Mouse (Mus musculus): ENCODE measurements around the gene Gm20388. TPM values are rescaled to one million over a fixed set of nuclear protein-coding genes. Genes with fewer than 3 reads are reported as not detected.
A peak's percentile ranks its signal among the peaks of the same experiment; 100 is the strongest.

Gene Gm20388
- polyA plus RNA-seq, 1 experiment, result 18.7 TPM

DNA sequence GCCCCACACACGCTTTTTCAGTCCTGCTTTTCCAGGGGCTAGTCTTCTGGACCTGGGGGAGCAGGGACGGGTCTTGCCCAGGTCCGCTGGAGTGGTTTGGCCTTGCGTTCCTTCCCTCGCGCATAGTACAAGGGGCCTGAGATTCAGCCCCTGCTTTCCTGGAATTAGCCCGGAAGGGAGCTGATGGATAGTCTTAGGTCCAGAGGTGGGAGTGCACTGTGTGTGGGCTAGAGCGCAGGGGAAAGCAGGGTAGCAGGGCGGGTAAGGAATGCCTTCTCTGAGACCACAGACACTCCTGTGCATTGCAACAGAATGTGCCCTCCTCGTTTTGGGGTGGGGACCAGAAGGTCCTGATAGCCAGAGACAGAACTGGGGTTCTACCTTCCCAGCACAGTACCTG is 2666.5 kb downstream of the Gm20388 start:
- Histone ChIP-seq H3K4me1 (ENCODE audit: control insufficient read depth, insufficient read depth, low read length) (peaks cover 15% of the 10 kb centered on the region), H3K27me3 (ENCODE audit: control insufficient read depth, insufficient read depth, low read length) (no peaks in the 10 kb centered on the region), H3K27ac (ENCODE audit: insufficient read depth, low read length) (no peak overlapping the region), H3K4me3 (replicated peaks; ENCODE audit: insufficient read depth, low read depth, low read length) (peak overlapping the region; percentile 86)
- TF ChIP-seq CTCF (IDR thresholded peaks at IDR 0.05; ENCODE audit: borderline replicate concordance, insufficient read depth, low read depth, low read length), result no peak
- TF ChIP-seq POLR2A (IDR thresholded peaks at IDR 0.05; ENCODE audit: borderline replicate concordance, insufficient read depth, low read length), result no peak
- DNase-seq, result no peak
- WGBS, result 41% methylated on average over 10 of the region's 10 CpGs

DNA sequence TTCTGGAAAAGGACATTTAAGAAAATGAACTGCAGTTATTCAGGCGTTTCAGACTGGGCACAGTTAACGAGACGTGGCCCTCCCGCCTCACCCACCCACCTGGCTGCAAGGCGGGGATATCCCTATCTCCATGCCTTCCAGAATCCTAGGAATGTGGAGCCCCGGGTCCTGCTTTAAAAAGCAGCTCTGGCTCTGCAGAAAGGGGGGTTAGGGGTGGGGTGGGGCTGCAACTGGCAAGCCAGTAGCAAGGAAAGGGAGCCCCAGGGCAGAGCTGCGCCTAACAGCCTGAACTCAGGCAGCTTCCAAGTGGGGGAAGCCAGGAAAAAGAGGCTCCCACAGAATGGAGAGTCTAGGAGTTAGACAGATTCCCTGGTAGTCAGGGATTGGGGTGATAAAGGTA is 2668.6 kb downstream of the Gm20388 start:
- 62% methylated on average over 7 of the region's 7 CpGs for WGBS
- Histone ChIP-seq H3K4me3 (replicated peaks; ENCODE audit: insufficient read depth, low read depth, low read length) (no peak overlapping the region), H3K27ac (ENCODE audit: insufficient read depth, low read length) (no peak overlapping the region), H3K4me1 (ENCODE audit: control insufficient read depth, insufficient read depth, low read length) (peaks cover 15% of the 10 kb centered on the region), H3K27me3 (ENCODE audit: control insufficient read depth, insufficient read depth, low read length) (no peaks in the 10 kb centered on the region)
- no peak for DNase-seq
- TF ChIP-seq CTCF (IDR thresholded peaks at IDR 0.05; ENCODE audit: borderline replicate concordance, insufficient read depth, low read depth, low read length) (no peak), POLR2A (IDR thresholded peaks at IDR 0.05; ENCODE audit: borderline replicate concordance, insufficient read depth, low read length) (no peak)

- TF ChIP-seq CTCF (IDR thresholded peaks at IDR 0.05; ENCODE audit: borderline replicate concordance, insufficient read depth, low read depth, low read length), result no peak
- no peak for TF ChIP-seq POLR2A (IDR thresholded peaks at IDR 0.05; ENCODE audit: borderline replicate concordance, insufficient read depth, low read length)
- WGBS, result 84% methylated on average over 13 of the region's 15 CpGs
- Histone ChIP-seq H3K27ac (ENCODE audit: insufficient read depth, low read length) (no peak overlapping the region), H3K27me3 (ENCODE audit: control insufficient read depth, insufficient read depth, low read length) (no peaks in the 10 kb centered on the region), H3K4me3 (replicated peaks; ENCODE audit: insufficient read depth, low read depth, low read length) (no peak overlapping the region), H3K4me1 (ENCODE audit: control insufficient read depth, insufficient read depth, low read length) (peaks cover 3% of the 10 kb centered on the region; the same call in 1 of the 2 replicates)
- no peak for DNase-seq
Observed at GRCm38 (mm10) chr8:122580926-122581325, 2670.3 kb downstream of the Gm20388 start.

- H3K27ac ChIP-seq (ENCODE audit: insufficient read depth, low read length), result no peak overlapping the region
- H3K4me1 ChIP-seq (ENCODE audit: control insufficient read depth, insufficient read depth, low read length), result no peaks in the 10 kb centered on the region
- no peaks in the 10 kb centered on the region for H3K27me3 ChIP-seq (ENCODE audit: control insufficient read depth, insufficient read depth, low read length)
- TF ChIP-seq CTCF (IDR thresholded peaks at IDR 0.05; ENCODE audit: borderline replicate concordance, insufficient read depth, low read depth, low read length), result no peak
- TF ChIP-seq POLR2A (IDR thresholded peaks at IDR 0.05; ENCODE audit: borderline replicate concordance, insufficient read depth, low read length), result no peak
- WGBS, result 60% methylated on average over 9 of the region's 9 CpGs
- DNase-seq, result no peak
- no peak overlapping the region for H3K4me3 ChIP-seq (replicated peaks; ENCODE audit: insufficient read depth, low read depth, low read length)
Observed at GRCm38 (mm10) chr8:122584981-122585380, 2674.3 kb downstream of the Gm20388 start.

GRCm38 (mm10) chr8:122585411-122585891 is 2674.8 kb downstream of the Gm20388 start:
- Histone ChIP-seq H3K27me3 (ENCODE audit: control insufficient read depth, insufficient read depth, low read length) (no peaks in the 10 kb centered on the region), H3K27ac (ENCODE audit: insufficient read depth, low read length) (no peak overlapping the region), H3K4me1 (ENCODE audit: control insufficient read depth, insufficient read depth, low read length) (no peaks in the 10 kb centered on the region), H3K4me3 (replicated peaks; ENCODE audit: insufficient read depth, low read depth, low read length) (no peak overlapping the region)
- no peak for DNase-seq
- TF ChIP-seq POLR2A (IDR thresholded peaks at IDR 0.05; ENCODE audit: borderline replicate concordance, insufficient read depth, low read length) (no peak), CTCF (IDR thresholded peaks at IDR 0.05; ENCODE audit: borderline replicate concordance, insufficient read depth, low read depth, low read length) (no peak)
- WGBS, result 79% methylated on average over 14 of the region's 14 CpGs

GRCm38 (mm10) chr8:122586171-122586570 is 2675.5 kb downstream of the Gm20388 start:
- 60% methylated on average over 7 of the region's 7 CpGs for WGBS
- no peak overlapping the region for H3K27ac ChIP-seq (ENCODE audit: insufficient read depth, low read length)
- H3K27me3 ChIP-seq (ENCODE audit: control insufficient read depth, insufficient read depth, low read length), result no peaks in the 10 kb centered on the region
- no peaks in the 10 kb centered on the region for H3K4me1 ChIP-seq (ENCODE audit: control insufficient read depth, insufficient read depth, low read length)
- TF ChIP-seq POLR2A (IDR thresholded peaks at IDR 0.05; ENCODE audit: borderline replicate concordance, insufficient read depth, low read length) (no peak), CTCF (IDR thresholded peaks at IDR 0.05; ENCODE audit: borderline replicate concordance, insufficient read depth, low read depth, low read length) (no peak)
- H3K4me3 ChIP-seq (replicated peaks; ENCODE audit: insufficient read depth, low read depth, low read length), result no peak overlapping the region
- no peak for DNase-seq

DNA sequence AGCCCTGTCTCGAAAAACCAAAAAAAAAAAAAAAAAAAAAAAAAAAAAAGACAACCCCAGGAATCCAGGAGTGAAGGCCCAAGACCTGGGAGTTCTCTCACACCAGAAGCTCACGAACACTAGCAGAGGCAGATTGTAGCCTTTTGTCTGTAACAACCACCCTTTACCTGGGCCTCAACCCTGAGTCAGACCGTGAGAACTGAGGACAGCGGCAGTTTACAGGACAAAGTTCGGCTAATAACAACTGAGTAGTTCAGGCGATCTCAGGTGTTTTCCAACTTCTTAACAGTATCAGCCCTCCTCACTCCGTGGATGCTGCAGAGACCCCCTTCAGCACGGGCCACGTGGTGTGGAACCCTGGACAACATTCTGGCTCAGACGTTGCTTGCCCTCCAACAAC is 2676.1 kb downstream of the Gm20388 start:
- H3K4me1 ChIP-seq (ENCODE audit: control insufficient read depth, insufficient read depth, low read length), result no peaks in the 10 kb centered on the region

DNA sequence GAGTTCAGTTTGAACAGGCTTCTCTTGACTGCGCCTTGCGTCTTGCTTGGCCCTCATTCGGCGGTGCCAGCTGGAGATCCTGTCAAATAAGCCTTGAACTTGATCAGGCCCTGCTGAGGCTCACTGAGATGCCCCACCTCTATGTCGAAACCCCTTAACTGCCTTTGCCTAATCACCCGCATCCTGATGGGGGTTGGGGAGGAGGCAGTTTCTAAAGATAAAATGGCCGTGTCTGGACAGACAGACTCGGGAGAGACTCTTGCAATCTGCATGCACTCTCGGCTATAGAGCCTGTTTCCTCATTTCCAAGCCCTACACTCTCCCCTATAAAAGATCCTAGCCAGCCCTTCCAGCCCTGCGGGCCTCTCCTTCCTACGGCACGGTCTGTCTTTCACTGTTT is 2682.6 kb downstream of the Gm20388 start:
- no peaks in the 10 kb centered on the region for H3K27me3 ChIP-seq (ENCODE audit: control insufficient read depth, insufficient read depth, low read length)
- peaks cover 16% of the 10 kb centered on the region for H3K4me1 ChIP-seq (ENCODE audit: control insufficient read depth, insufficient read depth, low read length)
- TF ChIP-seq CTCF (IDR thresholded peaks at IDR 0.05; ENCODE audit: borderline replicate concordance, insufficient read depth, low read depth, low read length) (no peak), POLR2A (IDR thresholded peaks at IDR 0.05; ENCODE audit: borderline replicate concordance, insufficient read depth, low read length) (no peak)
- DNase-seq, result no peak
- WGBS, result 71% methylated on average over 12 of the region's 12 CpGs
- no peak overlapping the region for H3K4me3 ChIP-seq (replicated peaks; ENCODE audit: insufficient read depth, low read depth, low read length)
- H3K27ac ChIP-seq (ENCODE audit: insufficient read depth, low read length), result 0 out of 2 replicates have a peak overlapping the region, but pooled peaks have one; percentile 25

More for the DNA sequence above, 2676.1 kb downstream of the Gm20388 start:
- no peak overlapping the region for H3K4me3 ChIP-seq (replicated peaks; ENCODE audit: insufficient read depth, low read depth, low read length)
- H3K27ac ChIP-seq (ENCODE audit: insufficient read depth, low read length), result no peak overlapping the region
- TF ChIP-seq POLR2A (IDR thresholded peaks at IDR 0.05; ENCODE audit: borderline replicate concordance, insufficient read depth, low read length) (no peak), CTCF (IDR thresholded peaks at IDR 0.05; ENCODE audit: borderline replicate concordance, insufficient read depth, low read depth, low read length) (no peak)
- DNase-seq, result no peak
- H3K27me3 ChIP-seq (ENCODE audit: control insufficient read depth, insufficient read depth, low read length), result no peaks in the 10 kb centered on the region
- 90% methylated on average over 10 of the region's 10 CpGs for WGBS
